Mouse (Mus musculus): Measurements from ENCODE around the gene Pask.

- TF ChIP-seq CTCF (IDR thresholded peaks at IDR 0.05; ENCODE audit: low read depth) (no peak), EP300 (IDR thresholded peaks at IDR 0.05; ENCODE audit: low read depth) (no peak)
Observed at GRCm38 (mm10) chr1:93373665-93374064, 30.4 kb upstream of the Pask start, which contains the start of gene Ano7.

Measured in liver, postnatal 0 days (tissue).